Mouse (Mus musculus): Measurements from ENCODE around the gene Tmem114.

The Tmem114 gene

DNA sequence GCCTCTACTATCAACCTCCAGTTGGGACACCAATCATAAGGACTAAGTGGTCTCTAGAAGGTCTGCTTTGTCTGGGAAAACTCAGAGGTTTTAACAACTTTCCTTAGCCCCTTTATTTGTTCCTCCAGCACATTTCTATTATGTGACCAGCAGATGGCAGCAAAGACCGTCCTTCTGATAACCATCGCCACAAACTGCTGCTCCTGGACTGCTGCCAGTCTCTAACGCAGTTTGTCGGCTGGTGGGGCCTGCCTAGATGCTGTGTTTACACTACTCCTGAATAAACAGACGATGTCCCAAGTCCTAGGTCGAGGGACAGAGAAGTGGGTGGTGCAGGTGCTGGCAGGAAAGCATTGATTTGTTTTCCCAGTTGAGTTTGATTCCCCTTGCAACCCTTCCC lies 18.2 kb downstream of the Tmem114 start:
- DNase-seq (ENCODE audit: low read depth), result peak; percentile 82

DNA sequence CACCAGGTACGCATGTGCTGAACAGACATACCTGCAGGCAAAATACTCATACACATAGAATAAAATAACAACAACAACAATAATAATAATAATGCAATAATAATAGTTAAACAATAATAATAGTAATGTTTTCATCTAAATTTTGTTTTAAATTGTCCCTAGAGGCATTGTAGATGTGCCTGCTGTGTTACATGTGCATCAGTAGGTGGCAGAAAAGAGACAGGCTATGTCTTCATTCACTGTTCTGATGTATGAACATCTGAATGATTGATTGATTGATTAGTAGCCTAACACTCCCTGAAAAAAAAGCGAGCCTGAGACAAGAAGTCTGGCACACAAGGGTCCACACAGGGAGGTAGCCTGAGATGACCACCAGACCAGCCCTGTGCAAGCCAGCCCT lies 22.3 kb downstream of the Tmem114 start:
- DNase-seq (ENCODE audit: low read depth), result no peak

DNA sequence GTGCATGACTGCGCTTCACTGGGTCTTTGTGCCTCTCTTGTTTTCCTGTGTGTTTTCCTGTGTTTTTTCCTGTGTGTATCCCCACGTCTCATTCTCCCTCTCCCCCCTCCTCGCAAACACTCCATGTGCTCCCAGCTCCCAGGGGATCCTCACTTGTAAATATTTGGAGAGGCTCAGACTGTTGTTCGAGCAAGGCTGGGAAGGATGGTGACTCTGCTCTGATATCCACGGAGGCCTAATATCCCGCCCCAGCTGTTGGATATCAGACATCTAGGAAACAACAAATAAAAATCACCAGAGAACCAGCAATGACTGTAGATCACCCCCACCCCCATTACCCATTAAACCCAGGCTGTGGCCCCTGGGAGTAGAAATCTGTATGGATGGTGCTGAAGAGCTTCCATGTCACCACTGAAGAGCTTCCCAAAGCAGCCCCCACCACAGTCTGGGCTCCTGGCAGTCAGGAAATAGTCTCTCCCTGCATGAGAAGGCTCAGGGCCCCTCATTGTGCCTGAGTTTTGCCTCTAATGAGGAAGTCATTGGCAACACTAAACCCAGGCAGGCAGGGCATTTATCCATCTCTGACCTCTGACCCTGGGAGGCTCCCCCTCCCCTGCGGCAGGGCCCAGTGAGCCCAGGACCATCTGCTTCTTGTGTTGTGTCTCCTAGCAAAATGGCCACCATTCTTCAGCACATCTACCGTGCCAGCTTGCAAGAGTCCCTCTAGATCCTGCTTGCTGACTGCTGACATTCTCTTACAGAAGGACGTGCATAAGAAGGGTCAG lies 23.6 kb downstream of the Tmem114 start:
- DNase-seq (ENCODE audit: low read depth), result no peak

DNA sequence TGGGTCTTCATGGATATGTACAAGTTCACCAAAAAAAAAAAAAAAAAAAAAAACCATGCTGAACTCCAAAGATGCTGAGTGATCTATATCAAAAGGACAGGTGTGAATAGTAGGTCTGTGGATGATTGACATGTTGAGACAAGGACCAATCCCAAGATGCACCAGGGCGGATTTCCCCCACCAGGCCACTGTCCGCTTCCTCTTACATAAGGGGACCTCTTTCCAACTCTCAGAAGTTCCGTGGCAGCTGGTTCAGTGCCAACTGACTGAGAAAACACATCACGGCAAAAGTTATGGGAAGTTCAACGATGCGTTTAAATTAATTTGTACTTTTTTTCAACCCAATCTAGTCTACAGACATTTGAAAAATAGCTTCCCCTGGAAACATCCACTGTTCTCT lies 25.1 kb downstream of the Tmem114 start:
- no peak for DNase-seq (ENCODE audit: low read depth)

DNA sequence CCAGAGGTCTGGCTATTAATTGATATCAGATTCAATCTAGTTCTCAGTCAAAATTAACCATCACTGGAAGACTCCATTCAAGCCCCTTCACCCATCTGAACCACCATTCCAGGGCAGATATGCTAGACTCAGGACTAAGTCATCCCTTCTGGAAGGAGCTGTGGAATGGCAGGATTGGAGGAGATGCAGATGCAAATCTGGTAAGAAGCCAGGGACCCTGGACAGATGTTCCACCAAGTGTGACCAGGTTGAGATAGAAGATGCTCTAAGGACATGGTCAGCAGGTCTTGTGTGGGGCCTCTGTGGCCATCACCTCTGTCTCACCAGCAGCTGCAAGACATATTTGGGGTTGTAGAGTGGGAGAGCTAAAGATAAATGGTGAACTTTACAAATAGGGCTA lies 30.0 kb downstream of the Tmem114 start:
- DNase-seq (ENCODE audit: low read depth), result no peak

DNA sequence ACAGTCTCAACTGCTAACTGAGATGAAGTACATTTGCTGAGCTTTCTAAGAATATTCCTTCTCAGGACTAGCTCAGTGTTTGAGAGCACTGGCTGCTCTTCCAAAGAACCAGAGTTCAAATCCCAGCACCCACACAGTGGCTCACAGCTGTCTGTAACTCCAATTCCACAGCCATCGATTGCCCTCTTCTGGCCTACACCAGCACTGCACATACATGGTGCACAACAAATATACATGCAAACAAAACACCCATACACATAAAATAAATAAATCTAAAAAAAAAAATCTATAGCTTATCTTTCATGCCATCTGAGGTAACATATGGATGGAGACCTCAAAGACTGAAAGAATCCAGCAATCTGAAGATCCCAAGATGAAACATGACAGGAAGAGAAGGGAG lies 36.4 kb downstream of the Tmem114 start:
- DNase-seq (ENCODE audit: low read depth), result no peak

DNA sequence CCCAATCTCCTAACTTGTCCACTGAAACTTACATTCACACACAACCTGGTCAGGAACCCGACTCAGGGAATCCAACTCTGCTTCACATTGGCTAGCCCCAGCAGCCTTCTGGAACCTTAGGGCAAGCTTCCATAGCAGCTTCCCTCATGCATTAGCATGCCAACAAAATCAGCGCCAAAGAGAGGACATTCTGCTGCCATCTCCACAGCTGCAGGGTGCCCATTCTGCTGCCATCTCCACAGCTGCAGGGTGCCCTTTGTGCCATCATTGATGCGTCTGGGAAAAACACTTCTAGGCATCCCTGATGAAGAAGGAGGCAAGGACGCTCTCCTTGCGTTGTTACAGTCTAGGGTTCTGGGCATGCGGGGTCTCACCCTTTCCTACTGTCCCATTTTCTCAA lies 38.5 kb downstream of the Tmem114 start:
- no peak for DNase-seq (ENCODE audit: low read depth)

DNA sequence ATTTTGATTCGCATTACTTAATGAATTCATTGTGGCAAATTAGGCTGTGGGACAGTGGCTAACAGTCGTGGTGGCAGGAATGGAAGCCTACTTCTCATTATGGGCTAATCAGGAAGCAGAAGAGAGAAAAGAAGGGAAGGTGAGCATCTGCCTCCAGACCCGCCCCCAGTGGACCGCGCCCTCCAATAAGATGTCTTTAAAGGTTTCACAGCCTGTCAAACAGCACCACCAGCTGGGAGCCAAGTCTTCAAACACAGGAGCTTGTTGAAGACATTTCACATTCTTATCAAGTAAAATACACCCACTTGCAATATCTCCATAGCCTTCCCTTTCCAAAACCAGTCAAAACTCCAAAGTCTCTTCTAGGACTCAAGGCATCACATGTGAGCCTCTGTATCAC lies 39.3 kb downstream of the Tmem114 start:
- DNase-seq (ENCODE audit: low read depth), result no peak

DNA sequence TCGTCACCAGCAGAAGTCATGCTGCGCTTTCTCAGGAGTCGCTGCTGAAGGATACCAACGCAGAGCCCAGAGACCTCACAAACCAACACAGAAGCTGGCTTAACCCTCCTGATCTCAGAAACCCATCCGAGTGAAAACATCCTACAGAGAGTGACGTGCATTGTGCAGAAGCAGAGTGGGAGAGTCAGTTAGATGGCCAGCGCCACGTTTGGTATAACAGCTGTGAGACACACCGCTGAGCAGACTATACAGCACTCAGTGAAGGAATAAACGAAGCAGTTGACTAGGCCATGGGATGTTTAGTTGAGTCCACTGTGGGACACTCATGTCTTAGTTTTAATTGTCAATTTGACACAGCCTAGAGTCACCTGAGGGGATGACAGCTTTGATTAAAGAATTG lies 40.2 kb downstream of the Tmem114 start:
- no peak for DNase-seq (ENCODE audit: low read depth)

DNA sequence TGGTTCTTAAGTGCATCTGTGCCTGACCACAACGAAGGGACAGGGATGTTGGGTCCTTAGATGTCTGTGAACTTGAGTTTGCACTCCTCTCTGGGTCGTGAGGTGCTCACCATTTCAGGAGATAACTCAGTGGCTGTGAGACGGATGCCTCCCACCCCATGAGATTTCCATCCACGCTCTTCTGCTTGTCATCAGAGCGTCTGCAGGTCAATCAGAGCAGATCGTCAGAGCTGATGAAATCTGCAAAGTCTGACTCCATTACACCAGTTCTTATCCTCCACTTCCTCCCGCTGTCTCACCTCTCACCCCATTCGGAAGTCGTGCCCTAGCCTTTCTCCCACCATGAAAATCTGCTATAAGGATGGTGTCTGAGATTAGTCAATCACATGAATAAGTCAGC lies 41.5 kb downstream of the Tmem114 start:
- no peak for DNase-seq (ENCODE audit: low read depth)

DNA sequence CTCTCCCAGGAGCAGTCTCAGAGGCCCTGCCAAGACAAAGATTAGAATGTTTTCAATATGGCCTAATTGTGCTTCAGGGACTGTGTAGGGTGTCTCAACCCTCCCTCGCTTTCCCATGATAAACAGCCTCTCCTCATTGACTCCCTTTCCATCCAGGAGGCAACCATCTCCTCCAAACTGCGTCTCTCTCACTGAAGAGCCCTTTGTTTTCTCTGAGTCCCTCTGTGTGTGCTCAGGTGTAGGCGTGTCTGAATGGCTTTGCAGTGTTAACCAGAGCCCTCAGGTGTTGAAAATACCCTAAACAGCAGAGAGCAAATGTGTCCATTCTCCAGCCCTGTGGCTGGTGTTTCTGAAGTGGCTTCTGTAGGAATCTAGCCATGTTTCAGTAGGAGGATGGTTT lies 61.9 kb downstream of the Tmem114 start:
- no peak for DNase-seq (ENCODE audit: low read depth)

Measured in NIH3T3 (cell line).